Mouse (Mus musculus) cerebellum, postnatal 14 days (tissue): Measurements from ENCODE around the gene Dtl.
"Not testable (repeated sequence)": the region's sequence is repeated elsewhere in the genome, so short reads cannot be mapped to it uniquely, and the experiment has no call there.

Experiments
- DNase-seq, 2 experiments: peaks; one replicate each; pipeline ENCODE4 v3.0.0; 2021; ENCODE audit warnings: mixed read lengths in 2 of 2

Dtl gene

DNA sequence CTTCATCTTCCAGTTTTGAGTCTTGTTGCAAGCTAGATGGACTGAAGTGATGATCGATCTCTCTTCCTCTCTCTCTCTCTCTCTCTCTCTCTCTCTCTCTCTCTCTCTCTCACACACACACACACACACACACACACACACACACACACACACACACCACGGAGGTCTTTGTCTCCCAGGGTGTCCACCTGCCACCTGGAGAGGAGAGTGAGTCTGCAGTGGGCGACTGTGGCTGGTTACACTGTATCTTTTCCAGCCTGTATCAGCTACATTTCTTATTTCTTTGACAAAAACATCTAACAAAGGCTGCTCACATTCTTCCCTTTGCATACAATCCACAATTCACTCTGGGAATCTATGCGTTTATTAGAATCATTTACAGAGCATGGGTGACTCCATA lies 56.4 kb downstream of the Dtl start:
- DNase-seq: no peak

DNA sequence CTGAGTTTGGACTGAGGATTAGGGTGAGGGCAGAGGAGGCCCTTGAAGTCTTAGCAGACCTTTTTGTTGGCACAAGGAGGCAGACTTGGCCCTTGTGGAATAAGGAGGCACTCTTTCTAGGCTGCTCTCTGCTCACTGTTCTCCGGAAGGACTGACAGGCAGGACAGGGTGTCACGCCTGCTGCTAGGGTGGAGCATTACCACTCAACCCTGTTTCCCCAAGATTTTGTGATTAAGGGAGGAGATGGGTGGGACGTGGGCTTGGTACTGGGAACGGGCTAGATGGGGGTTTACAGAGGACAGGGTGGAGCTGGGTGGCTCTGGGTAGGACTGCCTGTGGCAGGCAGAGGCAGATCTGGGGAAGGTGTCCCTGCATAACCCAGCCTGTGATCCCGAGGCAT lies 57.4 kb downstream of the Dtl start:
- DNase-seq: no peak

DNA sequence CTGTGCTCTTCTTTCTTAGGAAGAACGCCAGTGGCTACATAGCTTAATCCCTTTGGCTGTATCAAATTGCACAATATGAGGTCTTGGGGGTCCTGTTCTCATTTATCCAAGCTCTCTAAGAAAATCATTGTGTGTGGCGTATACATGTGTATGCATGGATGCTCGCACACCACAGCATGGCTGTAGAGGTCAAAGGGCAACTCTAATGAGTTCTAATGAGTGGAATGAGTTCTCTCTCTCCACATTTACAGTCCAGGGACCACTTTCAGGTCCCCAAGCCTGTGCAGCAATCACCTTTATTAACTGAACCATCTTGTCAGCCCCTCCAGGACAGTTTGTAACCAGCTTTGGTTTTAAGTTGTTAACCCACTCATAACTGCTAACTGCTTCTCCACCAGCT lies 58.3 kb downstream of the Dtl start:
- DNase-seq: no peak

DNA sequence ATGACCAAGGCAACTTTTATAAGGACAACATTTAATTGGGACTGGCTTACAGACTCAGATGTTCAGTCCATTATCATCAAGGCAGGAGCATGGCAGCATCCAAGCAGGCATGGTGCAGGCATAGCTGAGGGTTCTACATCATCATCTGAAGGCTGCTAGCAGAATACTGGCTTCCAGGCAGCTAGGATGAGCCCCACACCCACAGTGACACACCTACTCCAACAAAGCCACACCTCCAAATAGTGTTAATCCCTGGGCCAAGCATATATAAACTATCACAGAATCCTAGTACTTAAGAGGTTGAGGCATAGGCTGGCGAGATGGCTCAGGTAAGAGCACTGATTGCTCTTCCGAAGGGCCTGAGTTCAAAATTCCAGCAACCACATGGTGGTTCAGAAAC lies 59.0 kb downstream of the Dtl start:
- not testable (repeated sequence) for DNase-seq

DNA sequence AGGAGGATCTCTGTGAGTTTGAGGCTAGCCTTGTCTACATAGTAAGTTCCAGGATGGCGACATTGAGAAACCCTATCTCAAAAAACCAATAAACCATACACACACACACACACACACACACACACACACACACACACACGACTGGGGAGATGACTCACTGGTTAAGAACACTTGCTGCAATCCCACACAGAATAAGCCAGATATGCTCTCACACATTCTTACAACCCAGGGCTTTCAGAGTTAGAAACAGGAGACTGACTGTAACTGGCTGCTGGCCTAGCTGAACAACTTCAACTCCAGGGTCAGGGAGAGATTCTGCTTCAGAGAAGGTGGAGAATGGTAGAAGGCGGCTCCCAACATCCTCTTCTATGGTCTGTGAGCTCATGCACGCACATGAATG lies 62.1 kb downstream of the Dtl start:
- no peak for DNase-seq

DNA sequence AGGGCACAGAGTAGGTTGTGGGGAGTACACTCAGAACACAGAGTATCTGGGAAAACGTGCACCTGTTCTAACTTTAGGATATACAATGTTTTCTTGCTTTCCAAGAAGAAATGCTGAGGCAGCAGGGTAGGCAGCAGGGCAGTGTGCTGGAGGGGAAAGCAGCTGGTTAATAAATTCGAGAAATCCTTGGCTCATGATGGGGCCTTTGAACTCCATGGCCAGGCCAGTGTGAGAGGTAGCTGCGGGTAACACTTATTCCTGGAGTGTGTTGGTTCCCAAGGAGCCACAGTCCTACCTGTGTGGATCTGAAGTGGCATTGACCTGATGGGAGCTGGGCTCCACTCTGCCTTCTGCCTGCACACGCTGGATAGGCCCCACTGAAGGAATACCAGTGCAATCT lies 63.0 kb downstream of the Dtl start:
- DNase-seq: no peak

DNA sequence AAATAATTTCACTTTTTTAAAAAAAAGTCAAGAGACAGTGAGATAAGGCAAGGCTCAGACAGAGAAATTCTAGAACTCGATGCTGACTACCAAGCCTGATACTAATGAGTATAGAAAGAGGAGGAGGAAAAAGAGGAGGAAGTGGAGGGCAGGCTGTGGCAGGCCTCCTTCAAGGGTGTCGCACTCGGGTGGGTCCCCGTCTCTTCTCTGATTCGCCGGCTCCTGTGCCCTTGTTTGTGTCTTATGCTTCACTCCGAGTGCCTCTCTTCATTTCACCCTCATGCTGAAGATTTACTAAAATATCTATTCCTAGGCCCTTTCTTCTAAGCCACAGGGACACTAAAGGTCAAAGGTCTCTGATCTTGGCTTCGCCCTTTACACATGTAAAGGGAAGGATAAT lies 63.8 kb downstream of the Dtl start:
- no peak for DNase-seq

DNA sequence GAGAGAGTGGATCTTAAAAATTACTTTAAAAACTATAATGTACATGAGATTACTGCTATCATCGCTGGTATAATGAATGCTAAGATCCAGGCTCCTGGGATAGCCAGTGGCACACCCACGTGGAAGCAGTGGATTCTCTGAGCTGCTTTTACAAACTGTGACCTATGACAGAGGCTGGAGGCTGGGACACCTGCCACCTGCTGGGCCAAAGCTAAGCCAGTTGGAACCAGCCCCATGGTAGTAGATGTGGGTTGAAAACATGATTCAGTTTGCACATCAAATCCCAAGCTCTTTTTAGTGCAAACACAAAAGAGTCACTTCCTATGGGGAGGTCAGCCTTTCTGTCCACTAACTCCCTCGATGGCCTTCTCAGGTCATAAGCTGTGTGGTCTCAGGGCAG lies 65.5 kb downstream of the Dtl start:
- DNase-seq: no peak

DNA sequence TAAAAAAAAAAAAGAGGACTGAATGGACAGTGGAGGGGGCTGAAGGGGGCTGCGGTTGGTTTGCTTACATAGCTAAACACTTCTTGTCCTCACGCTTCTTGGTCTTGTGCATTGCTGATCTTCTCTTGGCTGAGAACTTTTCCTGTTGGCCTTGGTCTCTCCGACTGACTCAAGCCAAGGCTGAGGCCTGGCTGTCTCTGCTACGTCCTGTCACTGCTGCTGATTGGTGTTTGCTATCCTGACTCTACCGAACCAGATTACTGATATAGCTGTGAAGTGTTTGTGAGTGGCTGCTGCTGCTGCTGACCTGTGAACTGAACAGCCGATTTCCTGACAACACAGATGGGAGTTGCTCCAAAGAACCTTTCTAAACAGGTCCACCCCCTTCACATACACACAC lies 66.2 kb downstream of the Dtl start:
- no peak for DNase-seq

DNA sequence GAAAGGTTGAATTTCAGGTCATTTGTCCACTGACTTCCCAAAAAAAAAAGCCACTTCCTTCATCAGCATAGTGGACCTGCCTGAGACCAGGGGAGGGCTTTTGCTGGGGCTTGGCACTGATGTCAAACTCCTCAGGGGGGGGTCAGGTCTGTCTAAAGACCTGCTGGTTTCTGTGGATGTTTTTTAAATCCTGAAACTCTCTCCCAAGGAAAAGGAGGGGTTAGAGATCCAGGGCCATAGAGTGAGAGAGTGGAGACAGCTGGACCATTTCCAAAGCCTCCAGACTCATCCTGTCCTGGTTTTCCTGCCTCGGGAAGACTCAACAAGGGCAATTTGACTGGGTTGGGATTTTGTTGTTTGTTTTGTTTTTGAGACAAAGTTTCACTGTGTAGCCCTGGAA lies 68.6 kb downstream of the Dtl start:
- DNase-seq: no peak

DNA sequence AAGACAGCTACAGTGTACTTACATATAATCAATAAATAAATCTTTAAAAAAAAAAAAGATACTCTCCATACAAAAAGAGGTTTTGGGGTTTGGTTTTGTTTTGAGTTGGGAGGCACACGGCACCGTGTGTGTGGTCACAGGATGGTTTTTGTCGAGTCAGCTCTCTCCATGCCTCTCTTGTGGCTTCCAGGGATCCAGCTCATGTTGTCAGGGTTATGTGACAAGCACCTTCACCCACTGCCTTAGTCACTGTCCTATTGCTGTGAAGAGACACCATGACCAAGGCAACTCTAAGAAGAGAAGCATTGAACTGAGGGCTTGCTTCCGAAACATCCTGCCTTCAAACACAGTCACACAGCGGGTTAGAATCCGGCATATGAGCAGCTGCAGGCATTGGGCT lies 75.7 kb downstream of the Dtl start:
- no peak for DNase-seq

DNA sequence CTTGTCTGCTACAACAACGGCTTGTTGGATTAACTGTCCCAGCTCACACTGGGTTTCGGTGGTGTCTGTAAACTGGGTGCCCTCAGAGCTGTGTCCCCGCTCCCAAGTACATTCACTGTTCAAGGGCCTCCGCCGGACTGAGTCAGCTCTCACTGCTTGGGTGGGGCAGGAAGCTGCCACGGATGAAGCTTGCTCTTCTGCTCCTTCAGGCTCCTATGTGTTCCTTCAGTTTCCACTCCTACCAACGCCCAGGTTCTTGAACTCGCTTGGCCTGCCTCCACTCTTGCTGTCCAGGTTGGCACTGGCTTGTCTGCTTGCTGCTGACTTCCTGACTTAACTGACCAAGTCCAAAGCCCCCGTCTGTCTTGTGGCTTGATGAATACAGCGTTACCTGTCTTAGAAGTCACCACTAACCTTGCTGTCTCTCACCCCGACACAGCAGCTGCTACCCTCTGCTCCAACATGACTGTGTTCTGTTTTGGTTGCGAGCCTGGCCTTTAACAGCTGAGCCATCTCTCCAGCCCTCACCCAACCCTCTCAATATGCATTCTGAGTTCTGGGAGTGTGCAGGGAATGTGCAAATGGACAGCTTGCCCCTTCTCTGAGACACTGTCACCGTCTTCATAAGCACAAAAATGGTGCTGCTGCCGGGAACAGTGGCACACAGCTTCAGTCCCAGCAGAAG lies 76.9 kb downstream of the Dtl start:
- no peak for DNase-seq

DNA sequence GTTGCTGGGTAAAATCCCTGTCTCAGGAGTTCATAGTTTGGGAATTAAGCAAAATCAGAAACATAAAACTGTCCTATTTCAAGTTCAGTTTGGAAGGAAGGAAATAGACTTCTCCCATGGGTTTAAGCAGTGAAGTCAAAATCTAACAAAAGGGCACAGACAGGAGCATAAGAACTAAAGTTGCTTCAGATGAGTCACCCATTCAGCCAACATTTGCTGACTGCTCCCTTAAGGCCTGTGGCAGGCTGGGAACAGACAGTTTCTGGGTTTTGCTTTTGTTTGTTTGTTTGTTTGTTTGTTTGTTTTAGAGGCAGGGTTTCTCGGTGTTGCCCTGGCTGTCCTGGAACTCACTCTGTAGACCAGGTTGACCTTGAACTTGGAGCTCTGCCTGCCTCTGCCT lies 78.7 kb downstream of the Dtl start:
- DNase-seq: no peak

DNA sequence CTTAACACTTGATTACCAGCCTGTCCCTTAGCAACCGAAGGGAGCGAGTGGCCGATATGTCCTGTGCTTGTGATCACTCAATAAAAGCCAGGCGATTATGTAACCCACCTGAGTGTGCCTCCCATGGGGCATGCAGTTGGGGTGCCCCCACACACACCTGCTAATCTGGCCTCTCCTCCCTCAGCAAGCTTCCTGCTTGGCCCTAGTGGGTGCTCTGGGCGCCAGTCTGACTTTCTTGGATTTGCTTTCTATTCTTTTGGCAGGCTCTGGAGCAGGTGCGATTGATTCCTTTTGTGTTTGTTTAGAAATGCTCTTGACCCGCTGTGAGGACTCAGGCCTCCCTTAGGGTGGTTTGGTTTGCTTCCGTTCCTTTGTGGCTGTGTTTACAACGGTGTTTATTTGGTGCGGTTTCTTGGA lies 80.3 kb downstream of the Dtl start:
- DNase-seq: peak; percentile 19 to 43

DNA sequence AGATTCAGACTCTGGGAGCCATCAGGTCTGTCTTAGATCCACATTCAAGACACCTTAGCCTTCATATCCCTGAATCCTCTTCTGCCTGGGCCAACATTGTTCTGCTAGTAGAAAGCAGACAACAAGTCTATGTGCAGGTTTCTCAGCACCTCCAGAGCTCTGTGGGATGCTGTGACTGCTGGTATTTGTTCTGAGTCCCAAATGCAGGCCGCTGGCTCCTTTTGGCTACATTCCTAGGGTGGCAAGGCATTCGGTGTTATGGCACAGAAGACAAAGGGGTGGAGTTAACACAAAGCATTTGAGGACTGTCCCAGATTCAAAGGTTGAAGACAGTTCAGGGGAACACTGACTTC lies 81.1 kb downstream of the Dtl start:
- peak; percentile 41 to 47 for DNase-seq

DNA sequence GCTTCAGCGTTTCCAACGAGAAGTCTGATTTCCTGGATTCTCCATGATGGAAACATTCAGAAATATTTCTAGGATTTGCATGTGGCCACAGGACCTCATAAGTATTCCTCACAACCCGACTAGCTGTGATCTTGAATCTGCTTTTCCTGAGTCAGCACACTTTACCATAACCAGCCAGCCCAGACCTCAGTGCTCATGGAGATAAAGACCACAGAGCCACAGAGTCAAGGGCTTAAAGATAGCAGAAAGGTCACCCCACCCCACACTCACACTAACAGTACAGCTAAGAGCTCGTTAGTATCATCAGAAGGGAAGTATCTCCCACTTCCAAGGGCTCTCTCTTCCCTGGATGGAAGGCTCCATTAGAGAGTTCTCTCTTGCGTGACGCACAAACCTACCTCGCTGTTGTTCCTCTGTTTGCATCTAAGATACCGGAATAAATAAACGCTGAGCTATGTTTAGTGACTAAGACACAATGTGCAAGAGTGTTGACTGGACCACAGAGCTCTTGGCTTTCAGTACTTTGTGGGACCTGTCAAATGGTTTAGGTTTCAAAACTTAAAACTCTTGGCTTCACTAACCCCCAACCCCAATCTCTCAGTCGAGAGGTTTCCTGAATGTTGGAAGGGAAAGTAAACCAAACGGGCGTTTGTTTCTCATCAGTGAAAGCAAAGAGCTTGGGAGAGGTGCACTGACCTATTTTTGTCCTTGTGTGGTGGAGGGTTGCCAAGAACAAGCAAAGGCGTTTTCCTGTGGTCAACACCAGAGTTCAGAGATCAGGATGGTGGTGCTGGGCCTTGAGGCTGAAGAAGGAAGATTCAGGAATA lies 81.7 kb downstream of the Dtl start:
- DNase-seq: peak; percentile 64 to 67

DNA sequence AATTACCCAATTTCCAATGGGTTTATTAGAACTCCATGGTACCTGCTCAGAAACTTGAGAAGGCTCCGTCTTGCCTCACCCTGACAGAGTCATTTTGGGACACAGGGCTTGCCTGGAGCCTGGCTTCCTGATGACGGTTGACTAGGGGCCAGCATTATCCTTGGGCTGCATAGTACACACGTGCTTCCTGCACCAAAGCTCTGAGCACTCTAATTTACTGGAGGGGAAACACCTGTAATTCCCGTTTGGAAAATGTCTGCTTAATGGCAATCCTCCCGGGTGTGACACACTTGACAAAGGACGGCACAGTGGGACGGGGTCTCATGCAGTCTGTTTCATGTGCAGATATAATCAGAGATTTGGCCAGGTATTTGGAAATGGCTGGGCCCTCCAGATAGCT lies 84.9 kb downstream of the Dtl start:
- DNase-seq: no peak
